Mouse (Mus musculus): ENCODE results near the gene Glrx5. TPM values are rescaled to one million over a fixed set of nuclear protein-coding genes. Genes with fewer than 3 reads are reported as not detected.

Glrx5 gene
- total and polyA plus RNA-seq, 3 experiments = 38.5 to 112 (median 79.5) TPM

DNA sequence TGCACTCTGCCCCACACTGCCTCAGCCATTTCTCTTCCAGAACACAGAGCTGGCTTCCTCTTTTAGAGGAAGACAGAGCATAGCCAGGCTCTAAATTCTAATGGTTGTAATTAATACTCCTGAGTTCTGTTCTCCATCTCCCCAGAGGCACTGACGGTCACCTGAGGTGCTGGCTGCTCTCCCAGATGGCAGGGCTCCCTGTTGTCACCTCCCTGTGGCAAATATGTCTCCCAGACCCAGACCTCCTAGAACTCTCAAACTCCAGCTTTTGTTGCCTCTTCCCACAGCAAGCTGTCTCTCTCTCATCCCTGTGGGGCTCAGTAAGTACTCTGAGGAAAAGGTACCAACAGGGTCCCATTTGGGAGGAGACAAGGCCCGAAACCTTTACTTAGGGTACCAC lies 46.5 kb upstream of the Glrx5 start:
- Histone ChIP-seq H3K9ac (ENCODE audit: insufficient read depth, low read depth) (no peak overlapping the region), H3K4me1 (ENCODE audit: control insufficient read depth in 1 of 2, insufficient read depth in 2 of 2) (peaks cover 9 to 30% of the 10 kb centered on the region in 2 experiments), H3K36me3 (replicated peaks in 1 of 2; ENCODE audit: control insufficient read depth in 1 of 2, insufficient read depth in 1 of 2, low read length in 1 of 2) (peaks cover 7 to 40% of the 10 kb centered on the region in 2 experiments), H3K4me3 (replicated peaks in 1 of 3; ENCODE audit: low read depth in 2 of 3, low read length in 2 of 3, poor library complexity in 1 of 3) (no peak overlapping the region), H3K27me3 (replicated peaks) (no peaks in the 10 kb centered on the region), H3K79me2 (replicated peaks; ENCODE audit: control insufficient read depth, extremely low read depth, insufficient read depth, poor library complexity, severe bottlenecking) (peaks cover 4% of the 10 kb centered on the region), H3K4me2 (ENCODE audit: insufficient read depth, low read depth, poor library complexity, severe bottlenecking) (no peak overlapping the region), H3K27ac (ENCODE audit: insufficient read depth, low read depth) (no peak overlapping the region), H3K9me3 (replicated peaks; ENCODE audit: low read length) (peaks cover 2% of the 10 kb centered on the region)
- TF ChIP-seq MEF2A (IDR thresholded peaks at IDR 0.05; ENCODE audit: borderline replicate concordance, low read depth, low read length) = no peak
- TF ChIP-seq RCOR1 (conservative IDR thresholded peaks at IDR 0.05; ENCODE audit: low read depth, low read length) = no peak
- no peak for TF ChIP-seq MAX (IDR thresholded peaks at IDR 0.05; ENCODE audit: low read length)
- no peak for TF ChIP-seq NRF1 (IDR thresholded peaks at IDR 0.05; ENCODE audit: low read depth, low read length)
- no peak for TF ChIP-seq ZC3H11A (IDR thresholded peaks at IDR 0.05; ENCODE audit: low read depth, low read length)
- TF ChIP-seq NELFE (IDR thresholded peaks at IDR 0.05; ENCODE audit: low read depth, low read length) = no peak
- TF ChIP-seq GABPA (IDR thresholded peaks at IDR 0.05; ENCODE audit: insufficient replicate concordance, low read depth, low read length) = no peak
- TF ChIP-seq IRF4 (IDR thresholded peaks at IDR 0.05; ENCODE audit: low read depth, low read length) = no peak
- TF ChIP-seq ZKSCAN1 (IDR thresholded peaks at IDR 0.05; ENCODE audit: borderline replicate concordance, low read depth, low read length) = no peak
- TF ChIP-seq BHLHE40 (IDR thresholded peaks at IDR 0.05; ENCODE audit: low read depth, low read length) = no peak
- no peak for TF ChIP-seq ETS1 (conservative IDR thresholded peaks at IDR 0.05; ENCODE audit: low read depth, low read length)
- no peak for TF ChIP-seq JUND (conservative IDR thresholded peaks at IDR 0.05; ENCODE audit: low read depth, low read length)
- no peak for TF ChIP-seq RAD21 (IDR thresholded peaks at IDR 0.05; ENCODE audit: low read depth, low read length)
- no peak for TF ChIP-seq ELF1 (IDR thresholded peaks at IDR 0.05; ENCODE audit: low read depth, low read length)
- TF ChIP-seq TBP (conservative IDR thresholded peaks at IDR 0.05; ENCODE audit: low read depth, low read length) = no peak
- TF ChIP-seq POLR2AphosphoS2 (IDR thresholded peaks at IDR 0.05; ENCODE audit: low read depth, low read length) = no peak
- no peak for TF ChIP-seq SMC3 (IDR thresholded peaks at IDR 0.05; ENCODE audit: low read depth, low read length)
- TF ChIP-seq MAZ (IDR thresholded peaks at IDR 0.05; ENCODE audit: low read depth, low read length) = no peak
- no peak for TF ChIP-seq EP300 (IDR thresholded peaks at IDR 0.05; ENCODE audit: low read length)
- no peak for DNase-seq (ENCODE audit: extremely low read depth)
- dilution Hi-C loops (cut with MboI; ENCODE audit: extremely low pct_ligation_motif_present, extremely low pct_unique_long_range_greater_than_20kb, low sequenced_read_pairs) (no loop called here), in situ Hi-C loops (cut with MboI; ENCODE audit: low pct_ligation_motif_present, low pct_unique_long_range_greater_than_20kb, low sequenced_read_pairs) (no loop called here)

GRCm38 (mm10) chr12:104986781-104987180 lies 45.7 kb upstream of the Glrx5 start:
- in situ Hi-C loops (cut with MboI; ENCODE audit: low pct_ligation_motif_present, low pct_unique_long_range_greater_than_20kb, low sequenced_read_pairs) = no loop called here
- peaks cover 4% of the 10 kb centered on the region for H3K79me2 ChIP-seq (replicated peaks; ENCODE audit: control insufficient read depth, extremely low read depth, insufficient read depth, poor library complexity, severe bottlenecking)

More at GRCm38 (mm10) chr12:104986781-104987180, 45.7 kb upstream of the Glrx5 start:
- peaks cover 13 to 36% of the 10 kb centered on the region in 2 experiments for H3K4me1 ChIP-seq (ENCODE audit: control insufficient read depth in 1 of 2, insufficient read depth in 2 of 2)
- no peaks in the 10 kb centered on the region for H3K27me3 ChIP-seq (replicated peaks)
- no peak overlapping the region for H3K4me3 ChIP-seq (replicated peaks in 1 of 3; ENCODE audit: low read depth in 2 of 3, low read length in 2 of 3, poor library complexity in 1 of 3)
- TF ChIP-seq CHD1 (IDR thresholded peaks at IDR 0.05; ENCODE audit: low read depth, low read length) (no peak), MXI1 (IDR thresholded peaks at IDR 0.05; ENCODE audit: low read depth, low read length) (no peak), ETS1 (conservative IDR thresholded peaks at IDR 0.05; ENCODE audit: low read depth, low read length) (no peak), SIN3A (IDR thresholded peaks at IDR 0.05; ENCODE audit: low read length) (no peak), SMC3 (IDR thresholded peaks at IDR 0.05; ENCODE audit: low read depth, low read length) (no peak)
- H3K9ac ChIP-seq (ENCODE audit: insufficient read depth, low read depth) = no peak overlapping the region
- dilution Hi-C loops (cut with MboI; ENCODE audit: extremely low pct_ligation_motif_present, extremely low pct_unique_long_range_greater_than_20kb, low sequenced_read_pairs) = no loop called here
- peaks cover 2% of the 10 kb centered on the region for H3K9me3 ChIP-seq (replicated peaks; ENCODE audit: low read length)
- no peak for DNase-seq (ENCODE audit: extremely low read depth)
- H3K36me3 ChIP-seq (replicated peaks in 1 of 2; ENCODE audit: control insufficient read depth in 1 of 2, insufficient read depth in 1 of 2, low read length in 1 of 2) = peaks cover 7 to 36% of the 10 kb centered on the region in 2 experiments
- no peak overlapping the region for H3K4me2 ChIP-seq (ENCODE audit: insufficient read depth, low read depth, poor library complexity, severe bottlenecking)
- no peak overlapping the region for H3K27ac ChIP-seq (ENCODE audit: insufficient read depth, low read depth)

Data from CH12.LX (cell line).